Mouse (Mus musculus) A20 (cell line): ENCODE results near the gene Rhno1.

Source experiments
- DNase-seq: peaks from one replicate; pipeline ENCODE4 v3.0.0-alpha.2; 2011; ENCODE audit warnings: low read depth, low spot score

The Rhno1 gene

GRCm38 (mm10) chr6:128363007-128363825, 505 bp upstream of the Rhno1 start:
- peak; percentile 63 for DNase-seq

- DNase-seq = no peak
Observed at GRCm38 (mm10) chr6:128361901-128362300, 810 bp downstream of the Rhno1 start.

GRCm38 (mm10) chr6:128358999-128359398, 3.7 kb downstream of the Rhno1 start:
- peak; percentile 80 for DNase-seq

- peak; percentile 95 for DNase-seq
Observed at GRCm38 (mm10) chr6:128355726-128356416, 6.8 kb downstream of the Rhno1 start, which contains the start of gene Tulp3. TSS of gene Tulp3 (minus strand) at chr6:128355851.

GRCm38 (mm10) chr6:128355201-128355681, 7.5 kb downstream of the Rhno1 start:
- DNase-seq = no peak

GRCm38 (mm10) chr6:128354140-128354539, 8.6 kb downstream of the Rhno1 start:
- DNase-seq = no peak

GRCm38 (mm10) chr6:128349711-128350110, 13.0 kb downstream of the Rhno1 start:
- DNase-seq = no peak

GRCm38 (mm10) chr6:128346782-128347181, 15.9 kb downstream of the Rhno1 start:
- no peak for DNase-seq

GRCm38 (mm10) chr6:128345623-128346022, 17.1 kb downstream of the Rhno1 start:
- DNase-seq = no peak

- DNase-seq = no peak
Observed at GRCm38 (mm10) chr6:128341956-128342723, 20.6 kb downstream of the Rhno1 start.

- no peak for DNase-seq
Observed at GRCm38 (mm10) chr6:128338876-128339275, 23.8 kb downstream of the Rhno1 start.

GRCm38 (mm10) chr6:128337467-128337866, 25.2 kb downstream of the Rhno1 start:
- DNase-seq = no peak

GRCm38 (mm10) chr6:128334397-128335124, 28.1 kb downstream of the Rhno1 start:
- peak; percentile 74 for DNase-seq

GRCm38 (mm10) chr6:128318317-128318716, 44.4 kb downstream of the Rhno1 start:
- peak; percentile 80 for DNase-seq

GRCm38 (mm10) chr6:128315597-128315996, 47.1 kb downstream of the Rhno1 start:
- DNase-seq = no peak

- DNase-seq = no peak
Observed at GRCm38 (mm10) chr6:128314796-128315195, 47.9 kb downstream of the Rhno1 start.

GRCm38 (mm10) chr6:128308311-128308710, 54.4 kb downstream of the Rhno1 start:
- peak; percentile 80 for DNase-seq
